Mouse (Mus musculus) neural tube, embryonic 15.5 days (tissue): ENCODE measurements around the gene Epb42. TPM values are rescaled to one million over a fixed set of nuclear protein-coding genes. Genes with fewer than 3 reads are reported as not detected.
"Not testable (repeated sequence)": the region's sequence is repeated elsewhere in the genome, so short reads cannot be mapped to it uniquely, and the experiment has no call there.

Experiments used
- ATAC-seq: fragments of 200-750 bp; cut with Nextera tagmentation; 2 replicates; pipeline ENCODE4 v1.8.0; 2017; ENCODE audit warnings: mild to moderate bottlenecking, moderate TSS enrichment, moderate library complexity; ENCODE audit not compliant: low FRiP score
- H3K27ac ChIP-seq: fragments of 300-500 bp; sonication (generic); replicated peaks from 2 replicates; pipeline ENCODE4 v1.5.1; 2015; ENCODE audit warnings: mild to moderate bottlenecking, inconsistent platforms
- H3K27me3 ChIP-seq: fragments of 300-500 bp; sonication (generic); replicated peaks from 2 replicates; pipeline ENCODE4 v1.6.1; 2015; ENCODE audit warnings: inconsistent platforms
- H3K36me3 ChIP-seq: fragments of 300-500 bp; sonication (generic); 2 replicates; pipeline ENCODE4 v1.6.1; 2015; ENCODE audit warnings: inconsistent platforms
- H3K4me1 ChIP-seq: fragments of 300-500 bp; sonication (generic); 2 replicates; pipeline ENCODE4 v1.6.1; 2015; ENCODE audit warnings: inconsistent platforms
- H3K4me2 ChIP-seq: fragments of 300-500 bp; sonication (generic); 2 replicates; pipeline ENCODE4 v1.6.1; 2015; ENCODE audit warnings: inconsistent platforms, mild to moderate bottlenecking, moderate library complexity
- H3K4me3 ChIP-seq: fragments of 300-500 bp; sonication (generic); replicated peaks from 2 replicates; pipeline ENCODE4 v1.5.1; 2015; ENCODE audit warnings: mild to moderate bottlenecking, inconsistent platforms
- H3K9ac ChIP-seq: fragments of 300-500 bp; sonication (generic); replicated peaks from 2 replicates; pipeline ENCODE4 v1.6.1; 2015; ENCODE audit warnings: mild to moderate bottlenecking, inconsistent platforms
- H3K9me3 ChIP-seq: fragments of 300-500 bp; sonication (generic); replicated peaks from 2 replicates; pipeline ENCODE4 v1.6.1; 2016; ENCODE audit warnings: inconsistent platforms
- WGBS: fragments of 180-500 bp; shearing (Covaris S2); methylation state at CpG from one replicate; pipeline ENCODE4 v1.1.7; 2015; ENCODE audit warnings: mixed read lengths; 5-methylcytosine and 5-hydroxymethylcytosine counted together
- polyA plus RNA-seq: library from polyadenylated mRNA; unstranded; fragments of >200 nt; fragmentation: Nextera tagmentation; extraction: Ambion mirVana; gene quantifications from 2 replicates; pipeline ENCODE4 v1.2.1, GENCODE M21; 2015

Epb42 gene
- polyA plus RNA-seq, 1 experiment from 2014 or later, result 0.75 TPM

GRCm38 (mm10) chr2:121006986-121007385, 29.9 kb downstream of the Epb42 start:
- 88% methylated on average over 1 of the region's 1 CpGs for WGBS
- H3K9me3 ChIP-seq, result no peaks in the 10 kb centered on the region
- H3K9ac ChIP-seq, result no peak overlapping the region
- peaks cover 17% of the 10 kb centered on the region for H3K36me3 ChIP-seq
- no peak for ATAC-seq
- H3K4me1 ChIP-seq, result peaks cover 16% of the 10 kb centered on the region
- H3K27ac ChIP-seq, result no peak overlapping the region
- no peak overlapping the region for H3K4me3 ChIP-seq
- H3K27me3 ChIP-seq, result no peaks in the 10 kb centered on the region
- no peak overlapping the region for H3K4me2 ChIP-seq

GRCm38 (mm10) chr2:121004018-121004811, 32.7 kb downstream of the Epb42 start:
- Histone ChIP-seq H3K9ac (no peak overlapping the region), H3K4me1 (peaks cover 10% of the 10 kb centered on the region), H3K27me3 (no peaks in the 10 kb centered on the region), H3K4me3 (no peak overlapping the region), H3K9me3 (no peaks in the 10 kb centered on the region), H3K4me2 (no peak overlapping the region), H3K36me3 (peaks cover 18% of the 10 kb centered on the region), H3K27ac (no peak overlapping the region)
- 87% methylated on average over 7 of the region's 7 CpGs for WGBS
- ATAC-seq, result no peak

GRCm38 (mm10) chr2:121003586-121003985, 33.3 kb downstream of the Epb42 start:
- peaks cover 4% of the 10 kb centered on the region; the same call in 1 of the 2 replicates for H3K4me1 ChIP-seq
- H3K27ac ChIP-seq, result no peak overlapping the region
- H3K36me3 ChIP-seq, result peaks cover 18% of the 10 kb centered on the region
- no peaks in the 10 kb centered on the region for H3K27me3 ChIP-seq
- H3K9ac ChIP-seq, result no peak overlapping the region
- H3K4me2 ChIP-seq, result no peak overlapping the region
- H3K9me3 ChIP-seq, result no peaks in the 10 kb centered on the region
- H3K4me3 ChIP-seq, result no peak overlapping the region
- no peak for ATAC-seq
- 78% methylated on average over 2 of the region's 2 CpGs for WGBS

- Histone ChIP-seq H3K9ac (no peak overlapping the region), H3K36me3 (peaks cover 16% of the 10 kb centered on the region), H3K27me3 (no peaks in the 10 kb centered on the region), H3K4me2 (no peak overlapping the region), H3K27ac (no peak overlapping the region), H3K4me3 (no peak overlapping the region), H3K4me1 (no peaks in the 10 kb centered on the region), H3K9me3 (no peaks in the 10 kb centered on the region)
- WGBS, result 89% methylated on average over 8 of the region's 8 CpGs
- no peak for ATAC-seq
Observed at GRCm38 (mm10) chr2:120998863-120999262, 38.0 kb downstream of the Epb42 start.

GRCm38 (mm10) chr2:120996607-120997006, 40.3 kb downstream of the Epb42 start:
- H3K9me3 ChIP-seq, ATAC-seq, H3K4me1 ChIP-seq, H3K27me3 ChIP-seq, H3K4me3 ChIP-seq, H3K9ac ChIP-seq, H3K4me2 ChIP-seq, H3K27ac ChIP-seq: not testable (repeated sequence)
- peaks cover 32% of the 10 kb centered on the region for H3K36me3 ChIP-seq
- 82% methylated on average over 1 of the region's 1 CpGs for WGBS

GRCm38 (mm10) chr2:120991196-120991595, 45.7 kb downstream of the Epb42 start:
- Histone ChIP-seq H3K9me3 (no peaks in the 10 kb centered on the region), H3K4me2 (no peak overlapping the region), H3K4me3 (no peak overlapping the region), H3K36me3 (peaks cover 37% of the 10 kb centered on the region), H3K4me1 (no peaks in the 10 kb centered on the region), H3K27ac (no peak overlapping the region), H3K27me3 (no peaks in the 10 kb centered on the region), H3K9ac (no peak overlapping the region)
- 77% methylated on average over 4 of the region's 4 CpGs for WGBS
- ATAC-seq, result no peak

GRCm38 (mm10) chr2:120985241-120985640, 51.6 kb downstream of the Epb42 start:
- Histone ChIP-seq H3K36me3 (peaks cover 36% of the 10 kb centered on the region), H3K4me1 (peaks cover 3% of the 10 kb centered on the region; the same call in 1 of the 2 replicates), H3K9ac (no peak overlapping the region), H3K27me3 (no peaks in the 10 kb centered on the region), H3K9me3 (no peaks in the 10 kb centered on the region), H3K4me2 (no peak overlapping the region), H3K27ac (no peak overlapping the region), H3K4me3 (no peak overlapping the region)
- 97% methylated on average over 1 of the region's 1 CpGs for WGBS
- ATAC-seq, result no peak

GRCm38 (mm10) chr2:120983611-120984010, 53.3 kb downstream of the Epb42 start:
- Histone ChIP-seq H3K36me3 (peaks cover 32% of the 10 kb centered on the region), H3K4me1 (peaks cover 3% of the 10 kb centered on the region; the same call in 1 of the 2 replicates), H3K4me3 (no peak overlapping the region), H3K27ac (no peak overlapping the region), H3K9me3 (no peaks in the 10 kb centered on the region), H3K9ac (no peak overlapping the region), H3K27me3 (no peaks in the 10 kb centered on the region), H3K4me2 (no peak overlapping the region)
- 14% methylated on average over 2 of the region's 2 CpGs for WGBS
- no peak for ATAC-seq

GRCm38 (mm10) chr2:120980861-120981260, 56.0 kb downstream of the Epb42 start:
- H3K9ac ChIP-seq, result no peak overlapping the region
- H3K27me3 ChIP-seq, result no peaks in the 10 kb centered on the region
- peaks cover 16% of the 10 kb centered on the region for H3K4me1 ChIP-seq
- no peak overlapping the region for H3K4me3 ChIP-seq
- no peak overlapping the region for H3K4me2 ChIP-seq
- H3K36me3 ChIP-seq, result peaks cover 16% of the 10 kb centered on the region
- no peak overlapping the region for H3K27ac ChIP-seq
- WGBS, result 79% methylated on average over 2 of the region's 2 CpGs
- H3K9me3 ChIP-seq, result no peaks in the 10 kb centered on the region
- ATAC-seq, result no peak

- no peak overlapping the region for H3K4me3 ChIP-seq
- WGBS, result 94% methylated on average over 1 of the region's 1 CpGs
- H3K36me3 ChIP-seq, result peaks cover 11% of the 10 kb centered on the region; the same call in 1 of the 2 replicates
- no peak overlapping the region for H3K27ac ChIP-seq
- no peak for ATAC-seq
- peaks cover 16% of the 10 kb centered on the region for H3K4me1 ChIP-seq
- no peaks in the 10 kb centered on the region for H3K27me3 ChIP-seq
- H3K9me3 ChIP-seq, result no peaks in the 10 kb centered on the region
- H3K4me2 ChIP-seq, result no peak overlapping the region
- H3K9ac ChIP-seq, result no peak overlapping the region
Observed at GRCm38 (mm10) chr2:120979819-120980218, 57.1 kb downstream of the Epb42 start.

GRCm38 (mm10) chr2:120978693-120979037, 58.2 kb downstream of the Epb42 start:
- no peak for ATAC-seq
- 62% methylated on average over 2 of the region's 2 CpGs for WGBS
- Histone ChIP-seq H3K4me2 (no peak overlapping the region), H3K9ac (no peak overlapping the region), H3K27ac (no peak overlapping the region), H3K9me3 (no peaks in the 10 kb centered on the region), H3K4me3 (no peak overlapping the region), H3K27me3 (no peaks in the 10 kb centered on the region), H3K36me3 (peaks cover 11% of the 10 kb centered on the region; the same call in 1 of the 2 replicates), H3K4me1 (peaks cover 16% of the 10 kb centered on the region)

GRCm38 (mm10) chr2:120977926-120978692, 58.8 kb downstream of the Epb42 start:
- Histone ChIP-seq H3K9me3 (no peaks in the 10 kb centered on the region), H3K4me1 (peaks cover 17% of the 10 kb centered on the region), H3K4me3 (peak overlapping the region; percentile 58), H3K4me2 (peak overlapping the region; percentile 76), H3K27me3 (no peaks in the 10 kb centered on the region), H3K36me3 (peaks cover 11% of the 10 kb centered on the region; the same call in 1 of the 2 replicates), H3K27ac (peak overlapping the region; percentile 81), H3K9ac (peak overlapping the region; percentile 68; the same call in 1 of the 2 replicates)
- 78% methylated on average over 8 of the region's 8 CpGs for WGBS
- ATAC-seq, result peak; percentile 29; the same call in 1 of the 2 replicates
